Mouse (Mus musculus): ENCODE measurements around the gene Efhc2.

Efhc2 gene

DNA sequence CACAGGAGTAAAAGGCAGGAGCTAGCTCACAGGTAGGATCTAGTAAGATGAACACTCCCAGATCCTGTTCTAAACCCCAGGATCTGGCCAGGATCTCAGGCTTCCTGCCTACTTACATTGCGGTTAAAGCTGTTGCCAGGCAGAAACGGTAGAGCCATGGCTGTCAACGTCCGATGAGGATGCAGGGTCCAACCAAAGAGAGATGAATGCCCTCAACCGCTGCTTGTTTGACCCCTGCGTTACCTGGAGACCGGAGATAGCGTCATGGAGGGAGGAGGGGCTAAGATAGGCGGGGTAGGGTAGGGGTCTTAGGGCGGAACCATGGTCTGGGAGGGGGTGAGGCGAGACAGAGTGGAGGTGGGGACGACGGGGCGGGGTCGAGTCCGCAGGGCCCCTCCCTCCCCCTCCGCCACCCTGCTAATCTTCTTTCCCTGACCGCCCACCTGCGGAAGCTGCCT lies at the start of gene Efhc2:
Efhc2 (minus strand) TSS at position 243 of the 458 bp plus-strand sequence.
- DNase-seq, result no peak

DNA sequence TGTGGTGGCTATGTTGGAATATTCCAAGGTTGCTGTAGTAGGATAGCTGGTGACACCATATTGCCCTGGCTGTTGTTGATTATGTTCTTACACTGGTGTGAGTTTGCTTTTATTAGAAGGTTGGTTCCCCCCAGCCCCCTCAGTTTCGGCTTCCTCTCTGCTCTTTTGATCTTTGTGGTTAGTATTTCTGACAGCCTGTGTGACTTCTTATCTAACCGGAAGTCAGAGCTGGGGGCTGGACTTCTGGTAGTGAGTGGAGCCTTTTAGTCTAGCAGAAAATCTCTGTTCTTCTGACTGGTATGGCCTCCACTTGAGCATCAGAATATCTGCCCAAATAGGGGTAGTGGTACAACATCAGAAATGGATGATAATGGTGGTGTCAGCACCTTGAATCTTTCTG lies 45.9 kb upstream of the Efhc2 start:
- no peak for DNase-seq

DNA sequence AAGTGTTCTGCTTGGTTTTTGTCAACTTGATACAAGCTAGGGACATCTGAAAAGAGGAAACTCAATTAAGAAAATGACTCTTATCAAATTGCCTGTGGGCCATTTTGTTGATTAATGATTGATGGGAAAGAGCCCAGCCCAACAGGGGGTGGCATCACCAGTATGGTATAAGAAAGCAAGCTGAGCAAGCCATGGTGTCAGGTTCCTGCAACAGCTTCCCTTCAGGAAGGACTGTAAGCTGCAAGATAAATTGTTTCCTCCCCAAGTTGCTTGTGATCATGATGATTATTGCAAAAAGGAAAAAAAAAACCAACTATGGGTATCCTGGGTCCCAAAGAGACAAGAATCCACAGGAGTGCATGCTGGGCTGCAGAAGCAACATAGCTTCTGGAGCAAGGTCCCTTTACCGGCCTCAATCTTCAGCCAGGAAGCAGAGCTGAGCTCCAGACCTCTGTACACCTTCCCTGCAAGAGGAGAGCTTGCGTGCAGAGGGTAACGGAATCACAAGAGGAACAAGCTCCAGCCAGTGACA lies 18.8 kb downstream of the Efhc2 start:
- DNase-seq, result no peak

GRCm38 (mm10) chrX:17283899-17284298 lies 35.3 kb downstream of the Efhc2 start:
- no peak for DNase-seq

- no peak for DNase-seq
Observed at GRCm38 (mm10) chrX:17225141-17225540, 94.0 kb downstream of the Efhc2 start.

DNA sequence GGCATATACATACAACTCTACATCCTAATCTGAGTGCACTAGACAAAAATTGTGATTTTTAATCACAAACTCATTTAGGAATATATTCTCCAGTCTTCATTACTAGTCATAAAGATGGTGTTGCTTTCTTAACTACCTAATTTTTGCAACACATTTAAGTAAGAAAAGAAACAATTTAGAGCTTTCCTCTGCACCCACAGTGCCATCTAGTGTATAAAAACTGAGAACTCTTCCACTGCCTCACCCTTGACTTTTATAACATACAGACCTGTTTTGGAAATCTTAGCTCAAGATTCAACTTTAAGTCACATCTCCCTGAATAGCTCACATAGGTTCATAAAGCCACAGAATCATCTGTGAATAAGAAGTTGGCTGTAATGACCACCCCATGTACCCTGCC lies 101.7 kb downstream of the Efhc2 start:
- no peak for DNase-seq

- DNase-seq, result no peak
Observed at GRCm38 (mm10) chrX:17213515-17213914, 105.7 kb downstream of the Efhc2 start.

DNA sequence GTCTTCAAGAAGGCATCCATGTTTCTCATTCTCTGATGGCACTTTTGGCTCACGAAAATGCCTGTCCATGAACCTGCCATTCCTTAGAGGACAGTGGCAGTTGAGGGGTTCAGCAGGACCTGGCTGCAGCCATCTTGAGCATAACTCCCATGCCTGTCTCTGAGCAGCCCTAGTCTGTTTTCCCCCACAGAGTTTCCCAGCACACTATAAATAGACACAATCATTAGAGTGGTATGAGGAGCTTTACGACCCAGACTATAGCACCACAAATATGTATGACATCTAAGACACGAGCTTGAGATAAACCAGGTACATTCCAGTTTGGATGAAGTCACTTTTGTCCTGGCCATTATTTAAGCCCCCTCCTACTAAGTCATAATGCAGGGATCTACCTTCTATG lies 143.4 kb downstream of the Efhc2 start:
- no peak for DNase-seq

GRCm38 (mm10) chrX:17165638-17166037 lies 153.5 kb downstream of the Efhc2 start:
- no peak for DNase-seq

Measured in kidney, adult 11 months (tissue).